Mouse (Mus musculus) liver (tissue): ENCODE data around the gene Steap3.

Experiments
- DNase-seq: peaks from one replicate; pipeline ENCODE4 v3.0.0-alpha.2; 2020; ENCODE audit warnings: mixed read lengths

The Steap3 gene

GRCm38 (mm10) chr1:120197189-120197588 is 75.3 kb downstream of the Steap3 start:
- DNase-seq: peak; percentile 72

- no peak for DNase-seq
Observed at GRCm38 (mm10) chr1:120196724-120197123, 75.8 kb downstream of the Steap3 start.

GRCm38 (mm10) chr1:120195947-120196346 is 76.6 kb downstream of the Steap3 start:
- DNase-seq: no peak

GRCm38 (mm10) chr1:120193586-120193985 is 78.9 kb downstream of the Steap3 start:
- DNase-seq: no peak

GRCm38 (mm10) chr1:120192321-120192720 is 80.2 kb downstream of the Steap3 start:
- no peak for DNase-seq

GRCm38 (mm10) chr1:120190946-120191345 is 81.6 kb downstream of the Steap3 start:
- DNase-seq: no peak

- no peak for DNase-seq
Observed at GRCm38 (mm10) chr1:120190300-120190699, 82.2 kb downstream of the Steap3 start.

- DNase-seq: no peak
Observed at GRCm38 (mm10) chr1:120189206-120189605, 83.3 kb downstream of the Steap3 start.

GRCm38 (mm10) chr1:120187059-120187458 is 85.4 kb downstream of the Steap3 start:
- DNase-seq: no peak

GRCm38 (mm10) chr1:120186655-120187054 is 85.8 kb downstream of the Steap3 start:
- DNase-seq: no peak

GRCm38 (mm10) chr1:120186204-120186603 is 86.3 kb downstream of the Steap3 start:
- no peak for DNase-seq

- DNase-seq: no peak
Observed at GRCm38 (mm10) chr1:120177141-120177540, 95.4 kb downstream of the Steap3 start.

GRCm38 (mm10) chr1:120176313-120176712 is 96.2 kb downstream of the Steap3 start:
- no peak for DNase-seq

GRCm38 (mm10) chr1:120174991-120175390 is 97.5 kb downstream of the Steap3 start:
- no peak for DNase-seq

GRCm38 (mm10) chr1:120171819-120172521 is 100.5 kb downstream of the Steap3 start:
- DNase-seq: no peak

GRCm38 (mm10) chr1:120170307-120170706 is 102.2 kb downstream of the Steap3 start:
- no peak for DNase-seq

- no peak for DNase-seq
Observed at GRCm38 (mm10) chr1:120168674-120169073, 103.8 kb downstream of the Steap3 start.

GRCm38 (mm10) chr1:120168016-120168415 is 104.5 kb downstream of the Steap3 start:
- DNase-seq: no peak

GRCm38 (mm10) chr1:120162616-120163015 is 109.9 kb downstream of the Steap3 start:
- no peak for DNase-seq

GRCm38 (mm10) chr1:120161502-120161901 is 111.0 kb downstream of the Steap3 start:
- DNase-seq: no peak

GRCm38 (mm10) chr1:120158474-120159127 is 113.9 kb downstream of the Steap3 start:
- no peak for DNase-seq

- DNase-seq: peak; percentile 26
Observed at GRCm38 (mm10) chr1:120155325-120155724, 117.2 kb downstream of the Steap3 start.

GRCm38 (mm10) chr1:120154232-120154631 is 118.3 kb downstream of the Steap3 start:
- no peak for DNase-seq

GRCm38 (mm10) chr1:120146994-120147393 is 125.5 kb downstream of the Steap3 start:
- DNase-seq: no peak
